ENCODE assay signal across 8 mouse cellular contexts in genomic region chr11:20830686-20831505, GRCm38 (mm10). TPM values are rescaled to one million over a fixed set of nuclear protein-coding genes. Genes with fewer than 3 reads are reported as not detected.
DNase-seq lines count a peak whose midpoint lies in the region; ATAC-seq and TF ChIP-seq lines count a peak whose summit lies in the region.

Lgalsl (minus strand) TSS chr11:20831056.

- ATAC-seq in heart, embryonic 11.5 days (replicated peaks; ENCODE audit: insufficient number of reproducible peaks, low FRiP score, low TSS enrichment), result peak; percentile 79
- ATAC-seq in kidney, embryonic 15.5 days (replicated peaks; ENCODE audit: low FRiP score), result peak; percentile 88
- peak; percentile 85 for ATAC-seq in midbrain, postnatal 0 days (ENCODE audit: low FRiP score)

- peaks cover 4% of the 10 kb centered on the region; the same call in 1 of the 2 replicates for H3K4me1 ChIP-seq in bone marrow macrophage, adult 2 months (ENCODE audit: control insufficient read depth, insufficient read depth, low read length)
- H3K4me1 ChIP-seq in erythroblast, embryonic 14.5 days (ENCODE audit: control insufficient read depth), result peaks cover 28% of the 10 kb centered on the region
- H3K4me1 ChIP-seq in heart, embryonic 11.5 days (ENCODE audit: control insufficient read depth, insufficient read depth, low read length), result peaks cover 5% of the 10 kb centered on the region; the same call in 1 of the 2 replicates
- peaks cover 39% of the 10 kb centered on the region for H3K4me1 ChIP-seq in kidney, embryonic 15.5 days
- peaks cover 12% of the 10 kb centered on the region; the same call in 1 of the 2 replicates for H3K4me1 ChIP-seq in midbrain, postnatal 0 days (ENCODE audit: insufficient read depth, low read length)

- peak within 1 kb of the TSS; percentile 11 for H3K4me3 ChIP-seq in C2C12 (ENCODE audit: insufficient read depth, poor library complexity, severe bottlenecking)
- H3K4me3 ChIP-seq in bone marrow macrophage, adult 2 months (ENCODE audit: insufficient read depth, low read length), result peak within 1 kb of the TSS; percentile 92
- peak within 1 kb of the TSS; percentile 87 for H3K4me3 ChIP-seq in erythroblast, embryonic 14.5 days (replicated peaks)
- peak within 1 kb of the TSS; percentile 86 for H3K4me3 ChIP-seq in heart, embryonic 11.5 days (ENCODE audit: low read depth, low read length)
- H3K4me3 ChIP-seq in kidney, embryonic 15.5 days (replicated peaks), result peak within 1 kb of the TSS; percentile 64
- H3K4me3 ChIP-seq in midbrain, postnatal 0 days (ENCODE audit: low read depth, low read length), result peak within 1 kb of the TSS; percentile 84

- no peaks in the 10 kb centered on the region for H3K79me2 ChIP-seq in C2C12 (ENCODE audit: control insufficient read depth, insufficient read depth)

- no peaks in the 10 kb centered on the region for H3K36me3 ChIP-seq in C2C12 (ENCODE audit: control insufficient read depth, insufficient read depth)
- peaks cover 21% of the 10 kb centered on the region for H3K36me3 ChIP-seq in erythroblast, embryonic 14.5 days (ENCODE audit: control insufficient read depth)
- H3K36me3 ChIP-seq in heart, embryonic 11.5 days (ENCODE audit: control insufficient read depth, insufficient read depth, low read length), result peaks cover 6% of the 10 kb centered on the region
- peaks cover 24% of the 10 kb centered on the region for H3K36me3 ChIP-seq in kidney, embryonic 15.5 days
- H3K36me3 ChIP-seq in midbrain, postnatal 0 days (ENCODE audit: insufficient read depth, low read length), result peaks cover 10% of the 10 kb centered on the region; the same call in 1 of the 2 replicates

- TF ChIP-seq CTCF in C2C12 (IDR thresholded peaks at IDR 0.05; ENCODE audit: control insufficient read depth, insufficient read depth, insufficient read length), result no peak
- TF ChIP-seq CTCF in bone marrow macrophage, adult 2 months (IDR thresholded peaks at IDR 0.05; ENCODE audit: low read depth, low read length), result no peak
- no peak for TF ChIP-seq CTCF in midbrain, postnatal 0 days (IDR thresholded peaks at IDR 0.05)

- peak within 1 kb of the TSS; percentile 8 for H3ac ChIP-seq in C2C12 (ENCODE audit: control insufficient read depth, insufficient read length, low read depth)

- under 1% methylated on average over 97 of the region's 102 CpGs for WGBS in heart, embryonic 11.5 days (ENCODE audit: insufficient replicate concordance)
- under 1% methylated on average over 90 of the region's 102 CpGs for WGBS in kidney, embryonic 15.5 days
- WGBS in midbrain, postnatal 0 days, result under 1% methylated on average over 83 of the region's 102 CpGs

- no peak within 1 kb of the TSS for H3K27ac ChIP-seq in bone marrow macrophage, adult 2 months (ENCODE audit: insufficient read depth, low read depth, low read length)
- H3K27ac ChIP-seq in heart, embryonic 11.5 days (ENCODE audit: low read depth, low read length), result peak within 1 kb of the TSS; percentile 87
- H3K27ac ChIP-seq in kidney, embryonic 15.5 days, result peak within 1 kb of the TSS; percentile 87
- peak within 1 kb of the TSS; percentile 90 for H3K27ac ChIP-seq in midbrain, postnatal 0 days (ENCODE audit: low read depth, low read length)

- no peak for TF ChIP-seq POLR2A in bone marrow macrophage, adult 2 months (IDR thresholded peaks at IDR 0.05; ENCODE audit: borderline replicate concordance, low read depth, low read length)

- H3K9me3 ChIP-seq in erythroblast, embryonic 14.5 days (ENCODE audit: control insufficient read depth, low read length), result no peaks in the 10 kb centered on the region
- no peaks in the 10 kb centered on the region for H3K9me3 ChIP-seq in heart, embryonic 11.5 days (replicated peaks; ENCODE audit: control insufficient read depth, low read length)
- no peaks in the 10 kb centered on the region for H3K9me3 ChIP-seq in kidney, embryonic 15.5 days (replicated peaks)
- H3K9me3 ChIP-seq in midbrain, postnatal 0 days (ENCODE audit: low read length), result no peaks in the 10 kb centered on the region

- DNase-seq in liver, result peak; percentile 70
- peak; percentile 63 for DNase-seq in midbrain, postnatal 0 days (ENCODE audit: low spot score)
- DNase-seq in spleen, postnatal 36 days (ENCODE audit: low spot score in 2 of 2), result peak; percentile 48 to 51

- H3K9ac ChIP-seq in heart, embryonic 11.5 days (ENCODE audit: low read depth, low read length), result peak within 1 kb of the TSS; percentile 93
- H3K9ac ChIP-seq in kidney, embryonic 15.5 days, result peak within 1 kb of the TSS; percentile 66
- H3K9ac ChIP-seq in midbrain, postnatal 0 days (replicated peaks; ENCODE audit: low read length, poor library complexity, severe bottlenecking), result peak within 1 kb of the TSS; percentile 83

- H3K79me3 ChIP-seq in C2C12 (ENCODE audit: low read depth), result no peaks in the 10 kb centered on the region

- H3K4me2 ChIP-seq in heart, embryonic 11.5 days, result peak within 1 kb of the TSS; percentile 84
- peak within 1 kb of the TSS; percentile 87 for H3K4me2 ChIP-seq in kidney, embryonic 15.5 days
- peak within 1 kb of the TSS; percentile 88 for H3K4me2 ChIP-seq in midbrain, postnatal 0 days (ENCODE audit: low read depth, low read length, poor library complexity, severe bottlenecking)

- H3K27me3 ChIP-seq in C2C12 (ENCODE audit: control insufficient read depth, insufficient read depth, insufficient read length), result peaks cover 45% of the 10 kb centered on the region
- peaks cover 52% of the 10 kb centered on the region for H3K27me3 ChIP-seq in erythroblast, embryonic 14.5 days (ENCODE audit: control insufficient read depth)
- no peaks in the 10 kb centered on the region; the same call in 1 of the 2 replicates for H3K27me3 ChIP-seq in heart, embryonic 11.5 days (ENCODE audit: control insufficient read depth, insufficient read depth, low read length)
- H3K27me3 ChIP-seq in kidney, embryonic 15.5 days, result peaks cover 8% of the 10 kb centered on the region; the same call in 1 of the 2 replicates
- H3K27me3 ChIP-seq in midbrain, postnatal 0 days (ENCODE audit: insufficient read depth, low read length), result no peaks in the 10 kb centered on the region

TF ChIP-seq in C2C12, 6 proteins besides CTCF, POLR2A, EP300 and RAD21:
- TF ChIP-seq MYOD1 (IDR thresholded peaks at IDR 0.05; ENCODE audit: control insufficient read depth, insufficient read length, low read depth), result no peak
- TF ChIP-seq USF1 (IDR thresholded peaks at IDR 0.05; ENCODE audit: low read depth), result no peak
- no peak for TF ChIP-seq MYOG (IDR thresholded peaks at IDR 0.05; ENCODE audit: control insufficient read depth, extremely low read depth, insufficient read length)
- no peak for TF ChIP-seq MAX (IDR thresholded peaks at IDR 0.05)
- TF ChIP-seq CEBPB (IDR thresholded peaks at IDR 0.05; ENCODE audit: low read depth), result no peak
- TF ChIP-seq FOSL1 (IDR thresholded peaks at IDR 0.05; ENCODE audit: insufficient read depth, low read length, poor library complexity, severe bottlenecking), result no peak

RNA-seq across cellular contexts. Expression of gene Lgalsl, which starts in this region (rescaled TPM):
- 0.07 TPM for polyA plus RNA-seq in C2C12 (2012; fragmentation: generic; extraction: Trizol)
- polyA plus RNA-seq in bone marrow macrophage, adult 2 months (2012; ENCODE audit: insufficient read depth, insufficient read length, missing spikeins), result 0.38 and 0.87 TPM in 2 replicates
- polyA plus RNA-seq in erythroblast, embryonic 14.5 days (2012), result 0.03 and 0.04 TPM in 2 replicates
- 39.1 and 45.7 TPM in 2 replicates for polyA plus RNA-seq in heart, embryonic 11.5 days (2014; fragmentation: Nextera tagmentation; extraction: Ambion mirVana)
- 35.5 and 36.2 TPM in 2 replicates for polyA plus RNA-seq in kidney, embryonic 15.5 days (2015; fragmentation: Nextera tagmentation; extraction: Ambion mirVana)
- 94.5 and 106 TPM in 2 replicates for total RNA-seq in midbrain, postnatal 0 days (2014; rRNA removed)
- polyA plus RNA-seq in midbrain, postnatal 0 days (2015; fragmentation: Nextera tagmentation; extraction: Ambion mirVana), result 82.9 and 83.1 TPM in 2 replicates

Comparison
In these comparisons a context has a peak if more than half of its experiments do, and no peak if none do; other contexts are left out.
1. RNA of gene Lgalsl (polyA plus RNA-seq): 82.9 to 83.1 TPM in midbrain, postnatal 0 days, 39.1 to 45.7 TPM in heart, embryonic 11.5 days and 35.5 to 36.2 TPM in kidney, embryonic 15.5 days; 0.38 to 0.87 TPM in bone marrow macrophage, adult 2 months, 0.07 TPM in C2C12 (single experiment) and 0.03 to 0.04 TPM in erythroblast, embryonic 14.5 days; every median in the first group is over 10 times any median in the second.
2. H3K4me3 ChIP-seq: peak in every context shown above with its lines; median percentile 92 in bone marrow macrophage, adult 2 months; 87 in erythroblast, embryonic 14.5 days; 86 in heart, embryonic 11.5 days; 84 in midbrain, postnatal 0 days; 64 in kidney, embryonic 15.5 days; 11 in C2C12.
3. Peak in every context shown above with its lines, with median percentiles within 50 percentile points of each other: ATAC-seq, H3K4me2 ChIP-seq, H3K9ac ChIP-seq and DNase-seq.